Mouse (Mus musculus) liver, adult (tissue): ENCODE data around the gene B4galt2.

Source experiments
- GATA4 ChIP-seq: IDR thresholded peaks from 2 replicates; pipeline ENCODE4 v1.6.1; 2014; ENCODE audit warnings: mild to moderate bottlenecking, low read length; ENCODE audit not compliant: insufficient replicate concordance

The B4galt2 gene

DNA sequence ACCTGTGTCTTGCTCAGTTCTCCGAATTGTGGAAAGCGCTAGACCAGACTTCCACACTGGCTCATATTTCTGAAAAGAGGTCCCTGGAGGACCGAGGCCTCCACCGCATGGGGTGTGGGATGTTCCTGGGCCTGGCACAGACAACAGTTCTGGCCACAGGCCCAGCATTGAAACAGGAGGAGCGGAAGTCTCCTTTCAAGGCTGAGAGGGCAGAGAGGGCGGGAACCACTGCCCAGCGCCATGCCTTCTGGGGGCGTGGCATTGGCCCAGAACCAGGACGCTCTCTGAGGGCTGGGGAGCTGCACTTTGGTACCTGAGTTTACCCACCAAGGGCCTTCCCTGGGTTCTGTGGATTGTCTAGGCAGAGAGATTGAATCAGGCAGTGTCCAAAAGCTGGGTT, 17.2 kb downstream of the B4galt2 start:
- no peak for TF ChIP-seq GATA4

DNA sequence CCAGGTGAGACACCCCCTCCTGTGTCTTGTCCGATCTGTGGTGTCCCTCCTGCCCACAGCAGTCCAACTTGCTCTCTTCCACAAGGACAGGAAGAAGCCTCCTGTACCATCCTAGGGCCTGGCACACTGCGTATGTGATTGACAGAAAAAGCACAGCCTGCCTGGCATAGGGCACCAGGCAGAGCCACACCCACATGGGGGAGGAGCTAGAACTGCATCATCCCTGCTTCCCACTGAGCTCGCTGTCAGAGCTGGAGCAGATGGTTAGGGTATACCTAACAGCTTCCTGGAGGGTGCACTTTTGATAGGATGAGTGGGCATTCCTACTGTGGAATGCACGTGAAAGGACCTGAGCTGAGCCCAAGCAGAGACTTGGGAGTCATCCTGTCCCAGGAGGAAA, 20.5 kb downstream of the B4galt2 start:
- no peak for TF ChIP-seq GATA4

DNA sequence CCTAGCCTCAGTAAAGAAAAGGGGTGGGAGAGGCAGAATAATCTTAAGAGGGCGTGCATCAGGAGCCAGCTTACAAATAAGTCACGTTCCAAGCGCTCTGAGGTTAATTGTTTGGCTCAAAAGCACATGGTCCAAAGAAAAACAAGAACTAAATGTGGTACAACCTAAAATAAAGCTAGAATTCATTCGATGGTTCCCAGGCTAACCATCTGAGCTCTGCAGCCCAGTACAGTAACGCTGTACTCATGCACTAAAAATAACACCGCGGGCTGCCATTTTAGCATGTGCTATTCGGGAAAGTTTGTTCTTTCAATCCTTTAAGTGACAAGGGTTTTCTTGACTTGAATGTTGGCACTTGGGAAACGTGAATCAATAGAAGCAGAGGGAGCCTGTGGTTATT, 22.7 kb downstream of the B4galt2 start:
- no peak for TF ChIP-seq GATA4

DNA sequence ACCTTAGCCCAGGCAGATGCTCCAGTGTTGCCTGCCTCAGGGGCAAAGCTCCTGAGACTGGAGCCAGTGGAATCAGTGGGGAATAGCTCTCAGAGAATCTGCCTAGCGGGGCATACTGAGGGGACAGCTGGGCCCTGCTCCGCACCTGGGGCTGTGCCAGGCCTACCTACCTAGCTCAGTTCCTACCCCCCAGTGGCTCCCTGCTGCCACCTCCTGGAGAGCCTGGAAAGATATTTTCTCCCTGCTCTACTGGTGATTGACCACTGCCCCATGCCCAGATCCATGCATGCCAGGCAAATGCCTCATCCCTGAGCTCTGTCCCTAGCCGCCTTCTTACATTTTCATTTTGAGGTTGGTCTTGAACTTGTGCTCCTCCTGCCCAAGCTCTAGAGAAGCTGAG, 24.5 kb downstream of the B4galt2 start:
- no peak for TF ChIP-seq GATA4

DNA sequence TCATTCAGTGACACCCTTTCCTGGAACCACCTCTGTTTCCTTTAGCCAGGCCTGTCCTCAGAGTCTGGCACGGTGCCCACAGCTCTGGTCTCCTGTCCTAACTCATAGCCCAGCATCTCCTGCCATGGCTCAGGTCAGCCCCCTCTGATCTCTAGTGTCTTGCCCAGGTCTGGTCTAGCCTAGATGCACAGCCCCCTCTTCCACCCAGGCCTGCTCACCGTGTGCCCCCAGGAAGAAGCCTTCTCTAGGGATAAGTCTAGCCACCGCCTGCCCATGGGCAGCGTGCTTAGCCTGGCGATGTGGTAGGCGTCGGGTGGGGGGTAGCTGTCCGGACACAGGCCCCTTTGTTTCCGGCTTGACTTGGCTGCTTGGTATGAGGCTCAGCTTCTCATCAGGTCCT, 28.1 kb downstream of the B4galt2 start:
- no peak for TF ChIP-seq GATA4

DNA sequence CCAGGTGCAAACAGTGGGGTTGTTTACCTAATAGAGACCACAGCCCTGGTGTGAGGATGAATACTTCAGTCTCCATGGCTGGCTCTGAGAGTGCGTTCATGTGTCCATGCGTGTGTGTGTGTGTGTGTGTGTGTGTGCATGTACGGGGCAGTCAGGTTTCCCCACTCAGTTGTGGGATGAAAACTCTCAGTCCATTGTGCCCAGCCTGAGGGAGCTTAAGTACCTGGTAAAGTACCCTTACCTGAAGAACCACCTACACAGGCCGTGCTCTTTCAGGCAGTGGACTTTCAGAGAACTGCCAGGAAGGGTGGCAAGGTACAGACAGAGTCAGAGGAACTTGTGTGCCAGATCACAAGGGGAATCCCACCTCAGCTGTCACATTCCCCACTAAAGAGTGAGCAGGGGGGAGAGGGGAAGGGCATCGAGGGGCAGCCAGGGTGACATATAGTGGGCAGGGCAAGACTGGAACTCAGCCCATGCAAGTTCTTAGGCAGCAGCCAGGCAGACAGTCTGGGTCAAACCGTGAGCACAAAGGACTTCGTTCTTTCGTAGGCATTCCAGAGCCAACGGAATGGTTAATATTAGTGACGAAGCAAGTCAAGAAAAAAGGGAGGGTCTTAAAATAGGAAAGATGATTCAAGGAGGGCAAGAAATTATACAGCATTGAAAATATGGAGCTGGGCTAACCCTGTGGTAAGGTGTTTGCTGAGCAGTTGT, 31.0 kb downstream of the B4galt2 start:
- no peak for TF ChIP-seq GATA4

DNA sequence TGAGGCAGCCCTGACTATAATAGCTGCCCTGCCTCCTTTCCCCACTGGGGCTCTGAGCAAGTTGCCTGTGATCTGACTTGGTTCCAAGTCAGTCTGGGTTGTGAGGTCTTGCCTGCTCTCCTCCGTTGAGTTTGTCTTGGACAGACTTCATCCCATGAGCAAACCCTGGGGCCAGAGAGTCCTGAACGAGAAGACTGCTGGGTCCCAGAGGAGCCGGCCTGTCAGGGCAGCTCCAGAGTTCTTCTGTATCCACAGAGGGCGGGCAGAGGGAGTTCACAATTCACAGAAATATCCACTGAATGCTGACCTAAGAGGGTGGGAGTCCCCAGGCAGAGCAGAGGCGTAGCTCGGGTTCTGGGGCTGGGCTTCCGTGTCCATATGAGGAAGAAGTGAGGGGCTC, 32.4 kb downstream of the B4galt2 start:
- TF ChIP-seq GATA4 = no peak

DNA sequence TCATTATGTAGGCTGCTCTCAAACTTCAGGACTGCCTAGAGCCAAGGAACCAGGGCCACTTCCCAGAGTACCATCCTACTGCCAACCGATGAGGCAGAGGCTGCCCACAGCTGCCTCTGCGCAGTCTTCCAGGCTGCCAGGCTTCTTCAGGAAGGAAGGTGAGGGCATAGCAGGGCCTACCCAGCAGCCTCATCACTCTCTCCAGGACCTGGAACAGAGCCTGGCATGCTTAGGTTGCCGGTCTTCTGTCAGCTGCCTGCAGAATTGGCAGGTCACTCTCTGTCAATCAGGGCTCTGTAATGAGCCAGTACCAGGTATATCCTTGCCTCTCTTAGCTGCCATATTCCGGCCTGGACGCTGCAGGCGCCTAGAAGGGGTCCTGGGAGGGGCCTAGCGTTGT, 33.1 kb downstream of the B4galt2 start:
- TF ChIP-seq GATA4 = no peak

DNA sequence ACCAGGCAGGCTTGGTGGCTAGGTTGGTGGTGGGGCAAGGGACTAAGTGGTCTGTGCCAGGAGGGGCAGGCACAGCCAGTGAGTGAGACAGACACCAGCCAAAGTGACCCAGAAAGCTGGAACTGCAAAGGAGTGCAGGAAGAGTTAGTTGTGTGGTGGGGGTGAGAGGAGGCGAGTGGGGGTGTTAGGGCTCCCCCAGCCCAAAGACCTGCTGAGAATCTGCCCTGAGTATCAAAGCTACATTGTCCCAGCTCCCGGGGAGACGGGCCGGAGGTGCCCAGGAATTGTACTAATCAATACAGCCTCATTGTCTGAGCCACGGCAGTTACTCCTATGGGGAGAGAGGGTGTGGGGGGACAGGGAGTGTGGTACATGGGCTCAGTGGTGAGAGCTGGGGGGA, 33.8 kb downstream of the B4galt2 start:
- TF ChIP-seq GATA4 = no peak

DNA sequence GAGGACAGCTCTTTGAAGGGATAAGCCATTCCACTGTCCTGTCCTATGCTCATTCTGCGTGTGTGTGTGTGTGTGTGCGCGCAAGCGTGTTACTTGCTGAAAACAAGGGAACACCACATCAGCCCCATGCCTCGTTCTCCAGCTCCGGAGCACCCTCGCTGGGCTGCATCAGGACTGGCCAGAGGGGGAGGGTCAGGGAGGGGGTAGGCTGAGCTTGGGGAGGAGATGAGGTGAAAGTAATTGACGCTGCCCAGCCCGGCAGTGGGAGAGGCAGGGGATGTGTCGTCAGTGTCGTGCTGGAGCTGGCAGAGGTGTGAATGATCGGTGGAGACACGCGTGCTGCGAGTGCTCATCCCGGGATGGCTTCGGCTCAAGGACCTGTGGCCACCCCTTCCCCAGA, 34.2 kb downstream of the B4galt2 start:
- TF ChIP-seq GATA4 = no peak

DNA sequence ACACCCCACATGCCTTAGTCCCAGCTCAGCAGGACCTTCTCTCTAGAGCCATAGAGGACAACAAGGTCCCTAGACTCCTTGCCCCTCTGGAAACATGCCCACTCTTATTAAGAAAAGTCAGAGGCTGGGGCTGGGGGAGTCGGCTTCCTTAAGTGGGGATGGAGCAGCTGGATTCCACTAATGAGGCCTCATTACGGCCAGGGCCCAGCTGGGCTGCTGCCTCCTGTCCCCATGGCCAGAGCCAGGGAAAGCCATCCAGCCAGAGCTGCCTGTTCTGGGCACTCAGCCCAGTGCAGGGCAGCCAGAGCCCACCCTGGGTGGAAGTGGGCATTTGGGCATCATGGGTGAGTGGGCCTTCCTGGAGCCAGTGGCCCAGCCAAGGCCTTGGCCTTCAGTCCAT, 36.3 kb downstream of the B4galt2 start:
- no peak for TF ChIP-seq GATA4

DNA sequence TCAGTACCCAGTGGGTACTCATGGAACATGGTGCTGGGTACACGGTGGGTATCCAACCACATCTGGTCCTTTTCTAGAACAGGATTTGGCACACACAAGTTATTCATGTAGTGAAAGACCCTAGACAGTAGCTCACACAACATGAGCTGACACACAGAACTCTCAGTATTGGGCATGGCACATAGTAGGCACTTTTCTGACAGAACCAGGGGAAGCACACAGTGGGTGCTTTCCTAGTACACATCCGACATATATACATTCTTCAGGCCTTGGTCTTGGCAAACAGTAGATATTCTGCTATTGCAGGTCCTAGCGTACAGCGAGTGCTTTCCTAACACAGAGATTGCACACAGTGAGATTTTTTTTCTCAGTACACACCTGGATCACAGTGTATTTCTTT, 37.0 kb downstream of the B4galt2 start:
- no peak for TF ChIP-seq GATA4

DNA sequence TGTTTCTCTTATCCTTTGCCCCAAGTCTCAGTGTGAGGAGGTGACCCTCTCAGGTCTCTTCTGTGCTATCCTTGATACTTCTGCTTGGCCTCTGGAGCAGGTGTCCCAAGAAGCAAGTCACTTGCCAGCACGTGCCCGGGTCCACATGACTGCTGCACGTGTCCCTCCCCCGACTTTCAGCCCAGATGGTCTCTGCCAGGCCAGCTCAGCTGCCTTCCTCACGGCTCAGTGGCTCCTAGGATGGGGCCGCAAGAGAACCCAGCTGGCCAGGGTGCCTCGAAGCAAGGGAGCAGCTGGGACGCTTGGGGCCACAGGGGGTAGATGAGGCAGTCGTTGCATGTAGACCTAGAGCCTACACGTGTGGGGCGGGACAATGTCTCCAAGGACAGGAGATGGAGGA, 38.0 kb downstream of the B4galt2 start:
- no peak for TF ChIP-seq GATA4

DNA sequence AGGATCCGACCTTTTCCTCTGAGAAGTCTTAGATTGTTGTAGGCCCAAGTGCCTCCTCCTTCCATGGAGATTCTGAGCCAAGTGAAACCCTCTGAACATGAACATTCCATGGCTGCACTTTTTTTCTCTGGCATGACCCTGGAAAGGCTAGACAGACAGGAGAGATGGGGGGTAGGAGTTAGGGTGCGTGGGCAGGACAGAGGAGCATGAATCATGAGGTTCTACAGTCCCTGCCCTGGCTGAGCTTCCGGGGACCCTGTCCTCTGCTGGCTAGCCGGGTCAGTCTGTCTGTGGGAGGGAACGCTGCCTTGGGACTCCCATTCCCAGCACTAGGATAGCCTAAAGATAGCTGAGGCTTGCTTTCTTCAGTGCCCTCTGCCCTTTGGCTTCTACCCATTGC, 38.8 kb downstream of the B4galt2 start:
- no peak for TF ChIP-seq GATA4

DNA sequence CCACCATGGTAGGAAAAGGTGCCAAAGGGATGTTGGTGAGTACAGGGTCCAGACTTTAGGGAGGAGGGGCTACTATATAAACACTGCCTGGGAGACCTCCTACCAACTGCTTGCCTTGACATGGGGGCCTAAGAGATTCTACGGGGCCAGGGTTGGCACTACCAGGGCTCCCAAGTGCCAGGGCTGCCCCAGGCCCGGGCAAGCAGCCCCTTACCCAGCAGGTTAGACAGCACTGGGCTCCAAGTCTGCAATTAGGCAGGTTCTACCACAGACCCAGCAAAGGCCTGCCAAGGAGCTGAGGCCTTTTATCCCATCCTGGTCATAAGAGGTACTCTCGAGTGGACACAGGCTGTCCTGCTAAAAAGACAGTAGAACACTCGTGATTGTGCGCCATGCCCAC, 40.2 kb downstream of the B4galt2 start:
- no peak for TF ChIP-seq GATA4

DNA sequence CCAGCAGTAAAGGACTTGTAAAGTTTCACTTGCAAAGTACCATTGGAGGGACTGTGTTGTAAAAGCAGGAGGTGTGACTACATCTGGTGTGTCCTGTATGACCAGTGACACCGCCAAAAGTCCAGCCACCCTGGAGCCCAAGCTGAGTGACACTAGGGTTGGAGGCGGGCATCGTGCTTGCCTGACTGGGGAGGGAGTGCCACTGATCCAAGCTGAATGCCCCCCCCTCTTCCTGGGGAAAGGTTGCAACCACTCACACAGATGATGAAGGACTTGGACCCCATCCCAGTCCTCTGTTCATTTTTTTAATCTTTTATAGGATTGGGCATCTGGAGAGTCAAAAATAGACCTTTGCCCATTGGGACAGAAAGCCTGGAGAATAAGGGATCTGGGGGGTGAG, 41.7 kb downstream of the B4galt2 start:
- TF ChIP-seq GATA4 = no peak

DNA sequence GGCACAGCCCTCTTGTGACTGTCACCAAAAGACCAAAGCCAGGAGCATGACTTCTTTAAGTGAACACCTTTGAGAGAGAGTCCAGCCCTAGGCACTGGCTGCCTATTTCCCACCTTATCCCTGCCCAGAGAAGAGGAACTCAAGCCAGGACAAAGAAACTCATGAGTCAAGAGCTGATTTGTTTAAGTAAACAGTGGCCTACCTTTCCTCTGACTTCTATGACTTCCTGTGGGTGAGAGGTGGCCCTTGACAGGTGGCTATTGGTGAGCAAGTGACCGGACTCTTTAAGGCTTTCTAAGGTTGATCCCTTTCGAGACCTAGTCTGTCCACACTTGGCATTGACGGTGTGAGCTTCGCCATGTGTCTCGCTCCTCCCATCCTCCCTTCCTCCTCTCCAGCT, 42.5 kb downstream of the B4galt2 start:
- no peak for TF ChIP-seq GATA4

DNA sequence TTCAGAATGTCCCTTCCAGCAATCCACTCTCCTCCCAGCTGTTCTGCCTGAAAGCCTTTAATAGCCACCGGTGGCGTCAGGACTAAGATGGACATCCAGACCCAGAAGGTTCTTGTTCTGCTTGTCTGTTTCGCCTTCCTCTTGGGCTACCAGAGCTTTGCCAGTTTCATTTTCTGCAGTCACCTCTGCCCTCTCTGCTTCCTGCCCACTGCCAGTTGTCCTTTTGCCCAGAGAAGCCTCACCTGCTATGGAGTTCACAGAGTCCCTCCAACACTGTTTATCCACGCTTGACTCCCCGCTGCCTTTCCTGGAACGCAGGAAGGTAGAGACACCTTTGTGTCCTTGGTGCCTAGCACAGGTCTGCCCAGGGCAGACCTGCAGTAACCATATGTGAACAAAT, 43.9 kb downstream of the B4galt2 start:
- TF ChIP-seq GATA4 = no peak

DNA sequence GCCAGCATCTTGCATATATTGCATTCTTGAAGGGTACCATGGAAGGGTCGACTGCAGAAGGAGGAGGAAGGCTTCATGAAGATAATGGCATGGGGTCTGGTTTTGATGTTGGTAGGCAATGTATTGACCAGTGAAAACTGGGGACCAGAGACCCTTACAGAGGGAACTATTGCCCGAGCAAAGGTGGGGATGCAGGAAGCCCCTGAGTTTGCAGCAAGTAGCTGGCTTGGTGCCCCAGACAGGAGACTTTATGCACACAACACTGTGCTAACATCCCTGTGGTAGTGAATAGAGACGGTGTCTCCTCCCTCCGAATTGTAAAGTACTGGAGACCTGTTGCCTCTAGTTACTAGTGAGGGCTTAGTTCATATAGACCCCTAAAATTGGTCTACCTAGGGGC, 46.0 kb downstream of the B4galt2 start:
- no peak for TF ChIP-seq GATA4
